ENCODE assay signal across 25 mouse cellular contexts in genomic region chr2:164859155-164859554, GRCm38 (mm10). TPM values are rescaled to one million over a fixed set of nuclear protein-coding genes. Genes with fewer than 3 reads are reported as not detected.
DNase-seq lines count a peak whose midpoint lies in the region; ATAC-seq and TF ChIP-seq lines count a peak whose summit lies in the region.
"Had no signal": no experiment of that assay in that cellular context is flagged by ENCODE, and none has a peak within 500 bp of the region (broad histone marks: within the 10 kb centered on the region; RNA-seq: fewer than 3 reads in every experiment).

No protein-coding gene starts in this region.

- no peak for TF ChIP-seq EP300 in liver, embryonic 14.5 days (IDR thresholded peaks at IDR 0.05; ENCODE audit: low read depth)

- TF ChIP-seq CTCF in E14TG2a.4 (conservative IDR thresholded peaks at IDR 0.05; ENCODE audit: low read length): no peak
- TF ChIP-seq CTCF in liver, embryonic 14.5 days (IDR thresholded peaks at IDR 0.05; ENCODE audit: low read depth): no peak

- no peaks in the 10 kb centered on the region for H3K9me3 ChIP-seq in heart, embryonic 12.5 days (replicated peaks)
- peaks cover 4% of the 10 kb centered on the region for H3K9me3 ChIP-seq in E14TG2a.4 (ENCODE audit: low read length)
- no peaks in the 10 kb centered on the region for H3K9me3 ChIP-seq in liver, embryonic 14.5 days (ENCODE audit: control insufficient read depth, low read length)
- H3K9me3 ChIP-seq: embryonic facial prominence, embryonic 10.5 days; heart, embryonic 13.5 days; hindbrain, embryonic 15.5 days; limb, embryonic 13.5 days; midbrain, embryonic 13.5 days had no signal

- H3K4me2 ChIP-seq in heart, embryonic 12.5 days: no peak overlapping the region
- peak overlapping the region; percentile 18 for H3K4me2 ChIP-seq in liver, embryonic 14.5 days (ENCODE audit: low read depth)
- H3K4me2 ChIP-seq: heart, embryonic 13.5 days; hindbrain, embryonic 15.5 days; midbrain, embryonic 13.5 days had no signal

- 37% methylated on average over 2 of the region's 2 CpGs for WGBS in heart, embryonic 12.5 days
- 30% methylated on average over 2 of the region's 2 CpGs for WGBS in liver, embryonic 14.5 days (ENCODE audit: insufficient replicate concordance)

- H3K4me1 ChIP-seq in heart, embryonic 12.5 days (replicated peaks): peaks cover 42% of the 10 kb centered on the region
- H3K4me1 ChIP-seq in E14TG2a.4 (replicated peaks; ENCODE audit: low read depth, low read length): peaks cover 79% of the 10 kb centered on the region
- H3K4me1 ChIP-seq in liver, embryonic 14.5 days (replicated peaks; ENCODE audit: control insufficient read depth in 2 of 2, insufficient read depth in 2 of 2, low read length in 1 of 2): peaks cover 0 to under 1% of the 10 kb centered on the region in 2 experiments; a peak in 2 of 4 replicates

- no peak overlapping the region for H3K4me3 ChIP-seq in heart, embryonic 12.5 days
- peak overlapping the region; percentile 60 for H3K4me3 ChIP-seq in E14TG2a.4 (replicated peaks; ENCODE audit: low read length)
- H3K4me3 ChIP-seq in liver, embryonic 14.5 days (ENCODE audit: insufficient read depth in 1 of 2, low read depth in 2 of 2, low read length in 2 of 2): no peak overlapping the region
- H3K4me3 ChIP-seq: heart, embryonic 13.5 days; hindbrain, embryonic 15.5 days; limb, embryonic 13.5 days; midbrain, embryonic 13.5 days had no signal

- H3K27ac ChIP-seq in heart, embryonic 12.5 days (ENCODE audit: poor library complexity, severe bottlenecking): no peak overlapping the region
- no peak overlapping the region for H3K27ac ChIP-seq in liver, embryonic 14.5 days
- H3K27ac ChIP-seq: embryonic facial prominence, embryonic 10.5 days; heart, embryonic 13.5 days; hindbrain, embryonic 15.5 days; limb, embryonic 13.5 days; midbrain, embryonic 13.5 days had no signal

- peak; percentile 85 for DNase-seq in heart, adult 11 months
- peak; percentile 45 for DNase-seq in NIH3T3 (ENCODE audit: low read depth)
- DNase-seq in liver, embryonic 14.5 days (ENCODE audit: low read depth in 3 of 3, low spot score in 3 of 3): no peak
- DNase-seq in right cerebral cortex, postnatal 25 days: no peak
- DNase-seq: cerebellum, adult 11-12 months; cerebellum, postnatal 14 days; spleen, adult 18-20 months; thymus, postnatal 4 days had no signal

- peaks cover 56% of the 10 kb centered on the region for H3K27me3 ChIP-seq in heart, embryonic 12.5 days (replicated peaks)
- no peaks in the 10 kb centered on the region for H3K27me3 ChIP-seq in E14TG2a.4 (ENCODE audit: insufficient read depth, low read length)
- H3K27me3 ChIP-seq in liver, embryonic 14.5 days (ENCODE audit: control insufficient read depth, insufficient read depth, low read length): peaks cover 45% of the 10 kb centered on the region
- H3K27me3 ChIP-seq: Patski had no signal

- H3K36me3 ChIP-seq in heart, embryonic 12.5 days: no peaks in the 10 kb centered on the region
- H3K36me3 ChIP-seq in E14TG2a.4 (ENCODE audit: insufficient read depth, low read length): peaks cover 14% of the 10 kb centered on the region
- no peaks in the 10 kb centered on the region for H3K36me3 ChIP-seq in liver, embryonic 14.5 days (replicated peaks; ENCODE audit: control insufficient read depth, insufficient read depth, low read depth)
- H3K36me3 ChIP-seq: embryonic facial prominence, embryonic 10.5 days; heart, embryonic 13.5 days; hindbrain, embryonic 15.5 days; limb, embryonic 13.5 days; midbrain, embryonic 13.5 days had no signal

- no peak for ATAC-seq in heart, embryonic 12.5 days (ENCODE audit: insufficient number of reproducible peaks, low FRiP score)
- ATAC-seq in liver, embryonic 14.5 days (ENCODE audit: insufficient read depth): no peak
- ATAC-seq in megakaryocyte progenitor cell, adult 5-6 weeks (replicated peaks; ENCODE audit: poor library complexity): no peak
- ATAC-seq: midbrain, embryonic 13.5 days; Patski had no signal

- H3K9ac ChIP-seq in heart, embryonic 12.5 days: no peak overlapping the region
- H3K9ac ChIP-seq in liver, embryonic 14.5 days (replicated peaks): no peak overlapping the region
- H3K9ac ChIP-seq: heart, embryonic 13.5 days; hindbrain, embryonic 15.5 days; limb, embryonic 13.5 days; midbrain, embryonic 13.5 days had no signal

RNA-seq across cellular contexts. Expression of gene Pltp, which starts 1.6 kb away (rescaled TPM):
- polyA plus RNA-seq in heart, embryonic 12.5 days (2016; fragmentation: Nextera tagmentation; extraction: Ambion mirVana): 9.7 and 9.9 TPM in 2 replicates
- 8.4 and 9.6 TPM in 2 replicates for polyA plus RNA-seq in liver, embryonic 14.5 days (2012; rRNA removed)
- polyA plus RNA-seq in liver, embryonic 14.5 days (2014; fragmentation: Nextera tagmentation; extraction: Ambion mirVana): 7.6 and 10.0 TPM in 2 replicates
- total RNA-seq in megakaryocyte progenitor cell, adult 5-6 weeks (2015): 0.10 TPM in 1 of 2 replicates, not detected in the other
- not detected in 2 replicates for total RNA-seq in megakaryocyte progenitor cell, adult 5-6 weeks (2017)
- total RNA-seq: granulocyte monocyte progenitor cell, adult 5-6 weeks had no signal

RNA-seq across cellular contexts. Expression of gene Pcif1, which starts 19.9 kb away (rescaled TPM):
- 52.1 and 53.1 TPM in 2 replicates for polyA plus RNA-seq in heart, embryonic 12.5 days (2016; fragmentation: Nextera tagmentation; extraction: Ambion mirVana)
- polyA plus RNA-seq in liver, embryonic 14.5 days (2012; rRNA removed): 19.6 and 20.2 TPM in 2 replicates
- 37.5 and 43.4 TPM in 2 replicates for polyA plus RNA-seq in liver, embryonic 14.5 days (2014; fragmentation: Nextera tagmentation; extraction: Ambion mirVana)
- total RNA-seq in megakaryocyte progenitor cell, adult 5-6 weeks (2015): 34.1 and 36.3 TPM in 2 replicates
- total RNA-seq in megakaryocyte progenitor cell, adult 5-6 weeks (2017): 21.7 and 40.4 TPM in 2 replicates

RNA-seq across cellular contexts. Expression of gene Neurl2, which starts 25.9 kb away (rescaled TPM):
- polyA plus RNA-seq in heart, embryonic 12.5 days (2016; fragmentation: Nextera tagmentation; extraction: Ambion mirVana): 45.0 and 45.5 TPM in 2 replicates
- 0.70 and 1.2 TPM in 2 replicates for polyA plus RNA-seq in liver, embryonic 14.5 days (2012; rRNA removed)
- polyA plus RNA-seq in liver, embryonic 14.5 days (2014; fragmentation: Nextera tagmentation; extraction: Ambion mirVana): 1.0 and 1.5 TPM in 2 replicates
- total RNA-seq in megakaryocyte progenitor cell, adult 5-6 weeks (2015): 3.4 and 4.3 TPM in 2 replicates
- total RNA-seq in megakaryocyte progenitor cell, adult 5-6 weeks (2017): 0.57 and 1.9 TPM in 2 replicates

RNA-seq across cellular contexts. Expression of gene Ctsa, which starts 26.5 kb away (rescaled TPM):
- polyA plus RNA-seq in heart, embryonic 12.5 days (2016; fragmentation: Nextera tagmentation; extraction: Ambion mirVana): 169 and 175 TPM in 2 replicates
- 69.5 and 82.7 TPM in 2 replicates for polyA plus RNA-seq in liver, embryonic 14.5 days (2012; rRNA removed)
- polyA plus RNA-seq in liver, embryonic 14.5 days (2014; fragmentation: Nextera tagmentation; extraction: Ambion mirVana): 59.4 and 60.8 TPM in 2 replicates
- total RNA-seq in megakaryocyte progenitor cell, adult 5-6 weeks (2015): 69.5 and 69.8 TPM in 2 replicates
- total RNA-seq in megakaryocyte progenitor cell, adult 5-6 weeks (2017): 71.5 and 77.0 TPM in 2 replicates

RNA-seq across cellular contexts. Expression of gene Spata25, which starts 30.8 kb away (rescaled TPM):
- not detected in 2 replicates for polyA plus RNA-seq in heart, embryonic 12.5 days (2016; fragmentation: Nextera tagmentation; extraction: Ambion mirVana)
- not detected in 2 replicates for polyA plus RNA-seq in liver, embryonic 14.5 days (2012; rRNA removed)
- not detected in 2 replicates for polyA plus RNA-seq in liver, embryonic 14.5 days (2014; fragmentation: Nextera tagmentation; extraction: Ambion mirVana)
- total RNA-seq in megakaryocyte progenitor cell, adult 5-6 weeks (2015): not detected in 2 replicates
- not detected in 2 replicates for total RNA-seq in megakaryocyte progenitor cell, adult 5-6 weeks (2017)
- total RNA-seq: adrenal gland, postnatal 10 days; CH12.LX; gastrocnemius, adult 18-20 months; granulocyte monocyte progenitor cell, adult 5-6 weeks; layer of hippocampus, postnatal 25 days; left cerebral cortex, postnatal 14 days had no signal
- polyA plus RNA-seq: embryonic facial prominence, embryonic 10.5 days; forebrain, embryonic 11.5 days; heart, embryonic 13.5 days; limb, embryonic 13.5 days; lung, embryonic 16.5 days; midbrain, embryonic 13.5 days had no signal

Comparison
In these comparisons a context has a peak if more than half of its experiments do, and no peak if none do; other contexts are left out.
1. DNase-seq: peak in heart, adult 11 months (single experiment) and NIH3T3 (single experiment); none in liver, embryonic 14.5 days (0 of 3) and right cerebral cortex, postnatal 25 days (single experiment).
2. RNA of gene Neurl2, which starts 25.9 kb away (polyA plus RNA-seq): 45.0 to 45.5 TPM in heart, embryonic 12.5 days; 0.70 to 1.5 TPM in liver, embryonic 14.5 days; every median in the first group is over 10 times any median in the second.